Mouse (Mus musculus) frontal cortex, postnatal 36 days (tissue): Measurements from ENCODE around the gene 2310034G01Rik.

ENCODE experiments used
- DNase-seq, 2 experiments: peaks; one replicate each; pipeline ENCODE4 v3.0.0; 2022; ENCODE audit warnings: low spot score in 2 of 2

2310034G01Rik gene

DNA sequence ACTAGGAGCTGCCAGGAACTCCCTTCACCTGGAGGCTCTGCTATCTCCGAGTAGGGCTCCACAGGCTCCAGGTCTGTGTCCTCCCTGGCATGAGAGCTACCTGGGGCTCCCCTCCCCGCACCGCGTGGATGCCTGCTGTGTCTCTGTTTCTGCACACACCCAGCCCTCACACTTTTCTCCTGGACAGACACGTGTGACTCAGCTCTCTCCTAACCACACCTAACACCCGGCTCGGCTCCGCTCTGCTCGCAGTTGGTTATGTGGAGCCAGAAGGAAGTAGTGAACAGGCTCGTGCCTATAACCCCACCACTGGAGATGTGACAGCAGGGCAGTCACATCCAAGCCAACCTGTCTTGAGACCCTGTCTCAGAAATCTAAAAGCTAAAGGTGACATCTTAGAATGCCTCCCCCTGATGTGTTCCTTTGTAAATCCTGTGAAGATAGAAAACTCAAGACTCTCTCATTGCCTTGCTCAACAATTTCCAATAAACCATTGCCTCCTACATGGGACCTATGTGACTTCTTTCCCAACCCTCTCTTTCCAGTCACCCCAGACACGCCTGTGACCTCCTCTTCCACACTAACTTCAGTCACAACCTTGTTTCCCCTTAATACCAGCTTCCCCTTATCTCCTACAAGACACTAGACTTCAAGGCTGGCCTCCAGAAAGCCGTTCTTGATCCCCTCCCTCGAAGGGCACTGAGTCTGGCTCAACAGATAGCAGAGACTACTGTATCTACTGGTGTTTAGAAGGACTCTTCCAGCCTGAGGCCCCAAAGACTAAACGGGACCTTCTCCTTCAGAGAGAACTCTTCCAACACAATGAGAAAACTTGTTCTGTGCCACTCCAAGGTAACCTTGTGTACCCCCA is 35.0 kb downstream of the 2310034G01Rik start:
- peak in 1 of 2 experiments; percentile 17 for DNase-seq

DNA sequence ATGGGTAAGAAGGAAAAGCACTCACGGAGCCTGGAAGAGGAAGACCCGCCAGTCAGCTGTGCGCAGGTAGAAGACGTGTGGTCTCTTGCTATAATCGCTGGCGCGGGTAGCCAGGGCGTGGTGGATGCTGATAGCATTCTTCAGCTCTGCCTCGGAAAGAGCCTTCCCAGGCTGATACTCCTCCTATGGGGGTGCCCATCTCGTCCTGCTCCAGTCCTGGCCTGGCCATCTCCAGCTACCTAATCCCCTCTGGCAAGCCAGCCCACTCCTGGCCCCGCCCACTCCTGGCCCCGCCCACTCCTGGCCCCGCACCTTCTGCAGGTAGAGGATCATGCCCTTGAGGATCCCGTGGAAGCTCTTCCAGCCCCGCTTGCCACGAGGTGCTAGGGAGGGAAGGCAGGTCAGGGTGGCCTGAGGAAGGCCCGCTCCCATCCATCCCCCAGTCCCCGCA is 35.9 kb downstream of the 2310034G01Rik start:
- DNase-seq = no peak

DNA sequence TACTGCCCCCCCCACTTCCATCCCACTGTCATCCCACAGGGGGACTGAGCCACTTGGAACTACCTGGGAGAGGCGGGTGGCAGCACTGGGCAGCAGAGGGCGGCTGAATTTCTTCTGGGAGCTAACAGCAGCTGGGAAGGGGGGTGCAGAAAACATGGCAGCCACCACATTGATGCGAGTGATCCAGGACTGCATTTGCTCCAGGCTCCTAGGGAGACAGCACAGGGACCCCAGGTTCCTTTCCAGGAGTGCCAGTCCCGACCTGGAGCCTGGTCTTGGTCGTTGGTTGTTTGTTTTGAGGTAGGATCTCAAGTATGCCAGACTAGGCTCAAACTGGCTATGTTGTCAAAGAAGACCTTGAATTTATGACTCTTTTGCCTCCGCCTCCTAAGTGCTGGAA is 36.5 kb downstream of the 2310034G01Rik start:
- no peak for DNase-seq

DNA sequence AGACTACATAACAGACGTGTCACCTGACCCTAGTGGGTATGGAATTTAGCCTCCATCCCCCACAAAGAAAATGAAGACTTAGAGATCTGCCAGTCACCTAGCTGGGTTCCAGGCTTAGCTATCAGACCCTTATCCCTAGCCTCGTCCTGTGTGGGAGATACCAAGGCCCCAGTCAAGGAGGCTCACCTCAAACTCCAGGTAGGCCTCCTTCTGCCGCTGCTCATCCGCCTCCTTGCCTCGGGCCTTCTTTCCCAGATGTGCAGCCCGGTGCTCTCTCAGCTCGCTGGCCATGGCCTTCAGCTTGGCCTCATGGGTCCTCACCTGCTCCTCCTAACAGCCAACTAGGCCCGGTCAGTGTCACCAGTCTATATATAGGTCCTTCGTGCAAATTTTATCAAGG is 37.0 kb downstream of the 2310034G01Rik start:
- no peak for DNase-seq

DNA sequence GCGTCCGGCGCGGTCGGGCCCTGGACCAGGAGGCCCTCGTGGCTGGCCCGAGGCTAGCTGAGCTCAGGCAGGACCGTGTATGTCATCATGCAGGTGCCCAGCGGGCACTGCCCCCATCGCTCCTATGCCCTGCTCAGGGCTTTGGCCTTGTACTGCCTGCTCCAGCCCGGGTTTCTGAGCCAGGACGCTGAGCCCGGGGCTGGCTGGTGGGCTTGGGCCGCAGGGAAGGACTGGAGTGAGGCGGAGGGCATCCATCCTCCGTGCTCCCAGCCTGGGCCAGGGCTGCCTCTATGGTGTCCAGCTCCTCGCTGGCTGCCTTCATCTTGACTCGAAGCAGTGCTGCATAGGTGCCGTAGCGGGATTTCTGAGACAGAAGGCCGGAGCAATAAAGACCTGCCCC is 37.5 kb downstream of the 2310034G01Rik start:
- no peak for DNase-seq

DNA sequence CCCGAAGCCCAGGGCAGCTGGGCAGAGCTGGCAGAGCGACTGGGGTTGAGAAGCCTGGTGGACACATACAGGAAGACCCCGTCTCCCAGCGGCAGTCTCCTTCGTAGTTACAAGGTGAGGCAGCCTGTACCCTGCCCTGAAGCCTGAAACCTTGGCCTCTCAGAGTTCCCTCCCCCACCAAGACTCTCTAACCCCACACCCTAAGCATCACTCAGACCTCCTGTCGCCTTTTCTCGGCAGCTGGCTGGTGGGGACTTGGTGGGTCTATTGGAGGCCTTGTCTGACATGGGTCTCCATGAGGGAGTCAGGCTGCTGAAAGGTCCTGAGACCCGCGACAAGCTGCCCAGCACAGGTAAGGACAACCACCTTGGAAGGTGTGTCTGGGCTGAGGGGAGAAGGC is 38.8 kb downstream of the 2310034G01Rik start:
- no peak for DNase-seq

DNA sequence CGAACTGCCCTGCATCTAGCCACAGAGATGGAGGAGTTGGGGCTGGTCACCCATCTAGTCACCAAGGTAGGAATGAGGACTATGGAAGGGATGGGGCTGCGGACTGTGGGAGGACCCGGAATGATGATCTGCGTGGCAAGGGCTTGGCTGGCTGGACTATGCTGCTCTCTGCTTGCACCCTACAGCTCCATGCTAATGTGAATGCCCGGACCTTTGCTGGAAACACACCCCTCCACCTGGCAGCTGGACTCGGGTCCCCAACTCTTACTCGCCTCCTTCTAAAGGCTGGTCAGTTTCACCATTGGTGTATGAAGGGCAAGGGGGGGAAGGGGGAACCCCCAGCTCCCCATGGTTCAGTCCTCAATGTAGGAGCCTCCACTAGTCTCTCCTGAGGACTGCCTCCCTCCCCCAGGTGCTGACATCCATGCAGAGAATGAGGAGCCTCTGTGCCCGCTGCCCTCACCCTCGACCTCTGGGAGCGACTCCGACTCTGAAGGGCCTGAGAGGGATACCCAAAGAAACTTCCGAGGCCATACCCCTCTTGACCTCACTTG is 39.7 kb downstream of the 2310034G01Rik start:
- peak in 1 of 2 experiments; percentile 1 for DNase-seq

DNA sequence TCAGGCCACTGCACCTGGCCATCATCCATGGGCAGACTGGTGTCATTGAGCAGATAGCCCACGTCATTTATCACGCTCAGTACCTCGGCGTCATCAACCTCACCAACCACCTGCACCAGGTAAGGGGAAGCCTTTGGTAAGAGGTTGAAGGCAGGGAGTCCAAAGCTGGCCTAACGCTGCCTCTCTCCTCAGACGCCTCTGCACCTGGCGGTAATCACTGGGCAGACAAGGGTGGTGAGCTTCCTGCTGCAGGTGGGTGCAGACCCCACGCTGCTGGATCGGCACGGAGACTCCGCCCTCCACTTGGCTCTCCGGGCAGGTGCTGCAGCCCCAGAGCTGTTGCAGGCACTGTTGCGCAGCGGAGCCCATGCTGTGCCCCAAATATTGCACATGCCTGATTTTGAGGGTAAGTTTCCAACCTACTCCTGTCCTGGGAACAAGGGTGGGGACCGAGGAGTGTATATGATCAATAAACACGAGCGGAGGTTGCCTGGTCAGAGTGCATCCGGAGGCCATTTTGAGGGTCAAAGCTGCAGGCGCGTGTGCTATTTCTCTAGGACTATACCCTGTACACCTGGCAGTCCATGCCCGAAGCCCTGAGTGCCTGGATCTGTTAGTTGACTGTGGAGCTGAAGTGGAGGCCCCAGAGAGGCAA is 40.3 kb downstream of the 2310034G01Rik start:
- DNase-seq = peak in 1 of 2 experiments; percentile 5

DNA sequence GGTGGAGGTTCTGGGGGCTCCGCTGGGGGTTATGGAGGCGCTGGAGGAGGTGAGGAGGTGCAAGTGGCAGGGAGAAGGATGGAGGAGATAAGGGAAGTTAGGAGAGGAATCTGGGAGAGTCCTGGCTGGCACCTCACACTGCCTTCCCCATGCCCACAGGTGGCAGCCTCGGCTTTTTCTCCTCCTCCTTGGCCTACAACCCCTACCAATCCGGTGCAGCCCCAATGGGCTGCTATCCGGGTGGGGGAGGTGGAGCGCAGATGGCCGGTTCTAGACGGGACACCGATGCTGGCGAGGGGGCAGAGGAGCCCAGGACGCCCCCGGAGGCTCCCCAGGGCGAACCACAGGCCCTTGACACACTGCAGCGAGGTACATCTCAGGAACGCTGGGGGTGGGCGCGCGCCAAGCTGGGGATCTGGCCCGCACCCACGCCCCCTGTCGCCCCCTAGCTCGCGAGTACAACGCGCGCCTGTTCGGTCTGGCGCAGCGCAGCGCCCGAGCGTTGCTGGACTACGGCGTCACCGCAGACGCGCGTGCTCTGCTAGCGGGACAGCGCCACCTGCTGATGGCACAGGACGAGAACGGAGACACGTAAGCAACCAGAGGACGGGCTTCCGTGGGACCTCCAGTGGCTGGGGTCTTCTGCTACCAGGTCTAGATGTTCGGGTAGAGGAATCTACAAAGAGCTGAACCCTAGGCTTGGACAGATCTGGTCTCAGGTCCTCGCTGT is 41.2 kb downstream of the 2310034G01Rik start:
- DNase-seq = peak; percentile 85 to 89

DNA sequence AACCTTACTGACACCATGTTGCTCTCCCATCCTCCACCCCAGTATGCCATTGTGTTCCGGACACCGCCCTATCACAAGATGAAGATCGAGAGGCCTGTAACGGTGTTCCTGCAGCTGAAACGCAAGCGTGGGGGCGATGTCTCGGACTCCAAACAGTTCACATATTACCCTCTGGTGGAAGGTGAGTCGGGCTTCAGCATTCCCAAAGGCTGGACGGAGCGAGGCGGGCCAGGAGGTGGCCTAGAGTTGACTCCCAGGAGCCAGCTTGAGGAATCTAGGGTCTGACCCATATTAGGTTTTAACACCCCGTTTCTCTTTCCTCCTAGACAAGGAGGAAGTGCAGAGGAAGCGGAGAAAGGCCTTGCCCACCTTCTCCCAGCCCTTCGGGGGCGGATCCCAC is 41.8 kb downstream of the 2310034G01Rik start:
- no peak for DNase-seq

DNA sequence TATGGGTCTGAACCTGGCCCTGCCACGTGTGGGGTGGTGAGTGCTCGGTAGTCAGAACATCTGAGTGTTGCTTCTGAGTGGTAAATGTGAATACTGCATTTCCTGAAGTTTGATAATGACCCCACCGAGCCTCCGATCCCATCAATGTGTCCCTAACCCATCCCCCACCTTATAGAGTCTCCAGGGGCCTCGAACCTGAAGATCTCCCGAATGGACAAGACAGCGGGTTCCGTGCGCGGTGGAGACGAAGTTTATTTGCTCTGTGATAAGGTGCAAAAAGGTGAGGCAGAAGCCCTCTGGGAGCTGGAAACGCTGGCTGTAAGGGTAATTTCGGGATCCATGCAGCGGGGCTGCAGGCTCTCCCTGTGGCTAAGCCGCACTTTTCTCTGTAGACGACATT is 42.3 kb downstream of the 2310034G01Rik start:
- no peak for DNase-seq

DNA sequence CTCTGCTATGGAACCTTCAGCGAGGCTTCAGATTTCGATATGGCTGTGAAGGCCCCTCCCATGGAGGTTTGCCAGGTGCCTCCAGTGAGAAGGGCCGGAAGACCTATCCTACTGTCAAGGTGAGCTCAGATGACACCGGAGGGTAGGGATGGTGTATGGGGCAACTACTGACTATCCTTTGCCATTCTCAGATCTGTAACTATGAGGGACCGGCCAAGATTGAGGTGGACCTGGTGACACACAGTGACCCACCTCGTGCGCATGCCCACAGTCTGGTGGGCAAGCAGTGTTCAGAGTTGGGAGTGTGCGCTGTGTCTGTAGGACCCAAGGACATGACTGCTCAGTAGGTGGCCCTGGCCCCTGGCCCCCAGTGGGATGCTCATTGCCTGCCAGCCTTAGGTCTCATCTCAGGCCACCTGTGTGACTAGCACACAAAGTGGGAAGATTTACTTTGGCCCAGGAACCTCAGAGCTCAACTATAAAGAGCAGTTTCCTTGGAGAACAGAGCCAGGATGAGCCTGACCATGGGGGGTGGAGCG is 43.3 kb downstream of the 2310034G01Rik start:
- DNase-seq = no peak

DNA sequence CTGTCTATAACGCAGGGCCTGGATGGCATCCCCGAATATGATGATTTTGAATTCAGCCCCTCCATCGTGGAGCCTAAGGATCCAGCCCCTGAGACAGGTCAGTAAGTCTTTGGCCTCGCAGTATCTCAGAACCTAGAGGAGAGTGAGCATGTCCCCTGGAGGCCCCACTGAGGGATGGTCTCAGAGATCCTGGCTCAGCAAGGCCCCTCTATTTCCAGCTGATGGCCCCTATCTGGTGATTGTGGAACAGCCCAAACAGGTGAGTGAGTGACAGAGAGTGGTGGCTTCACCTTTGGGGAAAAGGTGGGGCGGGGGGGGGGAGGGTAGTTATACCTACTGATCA is 43.9 kb downstream of the 2310034G01Rik start:
- no peak for DNase-seq

DNA sequence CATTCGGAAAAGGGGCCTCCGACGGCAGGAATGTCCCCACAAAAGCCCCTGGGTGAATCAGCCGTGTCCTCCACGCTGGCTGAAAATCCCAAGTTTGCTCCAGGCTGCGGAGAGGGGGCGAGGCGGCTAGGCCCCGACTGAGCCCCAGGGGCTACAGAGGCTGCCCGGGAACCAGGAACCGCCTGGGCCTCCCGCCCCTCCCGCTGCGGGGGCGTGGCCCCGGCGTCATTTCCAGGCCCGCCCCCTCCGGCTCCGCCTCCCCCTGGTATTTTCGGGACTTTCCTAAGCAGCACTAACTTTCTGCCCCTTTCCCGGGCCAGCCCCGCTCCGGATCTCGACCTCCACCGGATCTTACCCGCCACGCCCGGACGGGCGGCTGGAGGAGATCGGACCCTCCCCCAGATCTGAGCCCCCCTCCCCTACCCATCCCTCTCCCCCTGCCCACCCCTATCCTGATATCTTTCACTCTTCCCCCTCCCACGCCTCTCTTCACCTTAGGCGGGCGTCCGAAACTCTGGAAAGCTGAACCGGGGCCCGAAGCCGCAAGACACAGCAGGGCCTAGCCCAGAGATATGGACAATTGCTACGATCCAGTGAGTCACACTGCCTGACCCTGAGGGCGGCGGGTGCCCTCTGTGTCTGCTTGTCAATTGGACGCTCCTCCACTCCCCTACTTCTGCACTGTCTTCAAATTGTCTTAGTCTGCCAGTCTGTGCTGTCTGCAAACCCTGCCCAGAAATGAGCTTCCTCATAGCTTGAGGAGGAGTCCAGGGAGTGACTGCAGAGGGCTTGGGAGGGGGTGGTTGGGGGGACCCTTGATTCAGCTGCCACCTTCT is 44.5 kb downstream of the 2310034G01Rik start:
- DNase-seq = peak in 1 of 2 experiments; percentile 60

DNA sequence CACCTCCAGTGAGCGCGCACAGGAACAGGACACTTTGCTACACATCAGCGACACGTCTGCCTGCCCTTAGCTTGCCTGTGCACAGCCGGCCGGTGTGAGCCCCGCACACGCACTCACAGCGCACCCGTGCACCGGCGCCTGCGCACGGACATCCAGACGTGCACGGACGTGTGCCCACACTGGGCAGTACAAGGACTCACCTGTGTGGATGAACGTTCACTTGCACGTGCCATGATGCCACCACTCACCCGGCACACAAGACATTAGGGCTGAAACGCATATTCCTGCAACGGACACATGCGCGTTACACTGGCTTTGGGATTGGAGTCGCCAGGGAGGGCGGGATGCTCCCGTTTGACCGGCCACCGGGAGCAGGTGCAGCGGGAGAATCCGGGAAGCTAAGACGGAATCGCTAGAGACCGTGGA is 45.2 kb downstream of the 2310034G01Rik start:
- DNase-seq = no peak

DNA sequence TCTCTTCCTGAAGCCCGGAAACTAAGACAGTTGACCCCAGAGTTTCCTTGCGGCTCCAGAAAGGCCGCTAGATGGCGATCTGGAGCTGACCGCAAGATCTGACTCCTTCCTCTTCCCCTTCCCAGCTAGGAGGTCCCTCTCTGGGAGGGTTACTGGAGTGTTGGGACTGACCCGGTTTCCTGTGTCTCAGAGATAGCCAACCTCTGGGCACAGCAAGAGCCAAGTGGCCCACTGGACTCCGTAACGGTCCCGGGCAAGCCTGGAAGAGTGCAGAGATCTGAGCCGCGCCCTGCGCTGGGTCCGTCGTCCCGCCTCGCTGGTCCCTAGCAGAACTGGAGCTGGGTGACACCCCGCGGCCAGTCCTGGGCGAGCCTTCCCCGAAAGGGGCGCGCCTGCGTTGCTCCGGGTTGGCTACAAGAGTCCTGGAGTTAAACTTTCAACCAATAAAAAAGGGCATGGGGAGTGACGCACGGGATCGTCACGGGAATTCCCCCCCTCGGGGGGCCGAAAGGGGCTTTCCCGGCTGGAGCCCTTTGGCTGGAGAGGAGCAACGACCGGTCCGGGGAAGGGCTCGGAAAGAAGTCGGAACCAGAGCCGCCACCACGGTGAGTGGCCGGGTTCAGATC is 45.8 kb downstream of the 2310034G01Rik start, which contains the start of gene Nfkb2:
TSS of gene Nfkb2 (plus strand) at position 105 of the 626 bp plus-strand sequence.
- DNase-seq = peak; percentile 72 to 80

DNA sequence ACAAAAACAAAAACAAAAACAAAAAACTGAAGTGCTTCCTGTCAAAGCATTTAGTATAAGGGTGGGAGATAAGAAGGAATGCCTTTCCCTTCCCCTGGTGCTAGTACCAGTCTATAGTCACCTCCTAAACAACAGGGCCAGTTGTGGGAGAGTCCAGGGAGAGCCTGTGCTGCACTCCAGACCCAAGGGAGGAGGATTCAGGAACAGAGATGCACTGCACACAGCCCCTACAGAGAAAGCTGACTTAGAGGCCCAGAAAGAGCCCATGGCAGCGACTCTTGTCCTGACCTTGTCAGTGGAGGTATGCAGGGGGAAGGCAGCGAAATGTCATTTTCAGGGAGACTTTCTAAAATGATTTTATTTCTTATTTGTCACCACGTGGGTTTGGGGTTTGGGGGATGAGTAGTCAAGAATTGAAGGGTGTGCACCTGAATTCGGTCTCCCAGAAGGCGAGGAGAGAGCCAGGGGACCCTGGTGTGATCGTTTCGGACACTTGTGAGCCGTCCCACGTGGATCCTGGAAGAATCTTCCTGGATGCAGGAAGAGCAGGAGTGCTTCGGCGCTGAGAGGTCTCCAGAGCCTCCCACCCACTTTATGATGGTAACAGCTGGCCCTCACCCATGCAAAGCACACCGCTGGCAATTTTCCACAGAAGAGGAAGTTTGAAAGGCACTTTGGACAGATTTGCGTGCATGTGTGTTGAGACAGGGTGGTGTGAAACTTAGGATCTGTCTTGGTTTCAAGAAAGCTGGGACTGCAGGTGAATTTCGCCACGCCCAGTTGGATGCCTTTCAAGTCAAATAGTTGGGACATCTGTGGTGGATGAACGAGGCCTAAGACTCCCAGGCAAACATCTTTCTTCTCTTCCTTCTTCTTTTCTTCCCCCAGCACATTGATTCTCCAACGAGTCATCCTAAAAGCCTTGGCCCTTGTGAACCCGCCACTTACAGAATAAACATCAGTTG is 46.6 kb downstream of the 2310034G01Rik start:
- DNase-seq = no peak

DNA sequence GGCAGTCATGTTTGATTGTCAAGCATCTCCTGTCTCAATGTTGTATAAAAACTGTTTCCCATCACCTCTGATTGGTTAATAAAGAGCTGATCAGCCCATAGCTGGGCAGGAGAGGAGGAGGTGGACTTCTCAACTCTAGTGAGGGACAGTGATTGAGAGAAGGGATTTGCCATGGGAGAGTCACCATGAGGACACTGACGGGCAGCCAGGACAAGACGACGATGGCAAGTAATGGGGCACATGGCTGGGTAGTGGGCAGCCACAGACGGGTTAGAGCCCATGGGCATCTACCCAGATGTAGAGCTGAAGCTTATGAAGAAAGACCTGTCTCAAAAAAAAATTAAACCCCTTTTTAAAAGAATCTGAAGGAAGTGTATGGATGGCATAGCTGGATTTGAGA is 47.6 kb downstream of the 2310034G01Rik start:
- DNase-seq = no peak
